Mouse (Mus musculus): ENCODE results near the gene Rbm10. TPM values are rescaled to one million over a fixed set of nuclear protein-coding genes. Genes with fewer than 3 reads are reported as not detected.

Rbm10 gene
- polyA plus RNA-seq, 1 experiment: 45.2 TPM

DNA sequence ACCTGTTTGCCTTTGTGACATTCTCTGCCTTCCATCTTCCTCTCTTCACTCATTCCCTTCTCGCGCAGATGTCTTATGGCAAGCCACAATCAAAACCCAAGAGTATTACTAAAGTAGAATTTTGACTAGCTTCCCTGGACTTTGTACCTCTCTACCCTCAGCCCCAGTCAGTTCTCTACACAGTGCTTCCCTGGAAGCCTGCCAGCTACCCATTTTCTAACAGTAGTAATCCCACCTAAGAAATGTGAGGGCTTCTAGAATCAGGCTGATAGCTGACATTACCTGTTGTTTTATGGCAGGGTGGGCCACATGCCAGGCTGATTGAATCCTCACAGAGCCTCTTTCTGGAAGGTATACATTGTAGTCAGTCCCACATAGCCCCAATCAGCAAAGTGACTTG, 20.8 kb downstream of the Rbm10 start:
- H3K4me3 ChIP-seq (replicated peaks; ENCODE audit: control insufficient read depth, low read depth, low read length): no peak overlapping the region
- TF ChIP-seq CTCF (IDR thresholded peaks at IDR 0.05; ENCODE audit: control insufficient read depth, insufficient read depth, low read length) (no peak), POLR2A (IDR thresholded peaks at IDR 0.05; ENCODE audit: borderline replicate concordance, control insufficient read depth, low read depth, low read length) (no peak)
- H3K27ac ChIP-seq (ENCODE audit: control insufficient read depth, insufficient read depth, low read depth, low read length, poor library complexity): no peak overlapping the region
- 94% methylated on average over 2 of the region's 2 CpGs for WGBS
- no peaks in the 10 kb centered on the region for H3K4me1 ChIP-seq (ENCODE audit: control insufficient read depth, insufficient read depth, low read length)

DNA sequence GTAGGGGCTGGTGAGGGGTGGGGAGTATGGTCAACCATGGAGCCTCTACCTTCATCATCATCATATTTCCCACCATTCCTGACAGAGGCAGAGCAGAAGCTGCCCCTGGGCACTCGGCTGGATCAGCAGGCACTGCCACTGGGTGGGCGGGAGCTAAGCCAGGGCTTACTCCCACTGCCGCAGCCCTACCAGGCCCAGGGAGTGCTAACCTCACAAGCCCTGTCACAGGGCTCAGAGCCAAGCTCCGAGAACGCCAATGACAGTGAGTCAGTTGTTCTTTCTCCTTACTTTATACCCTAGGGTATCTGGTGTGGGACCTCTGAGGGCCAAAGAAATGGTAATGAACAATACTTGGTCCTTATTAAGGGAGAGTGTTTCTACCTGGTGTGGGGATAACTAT, 27.5 kb downstream of the Rbm10 start:
- H3K4me3 ChIP-seq (replicated peaks; ENCODE audit: control insufficient read depth, low read depth, low read length): no peak overlapping the region
- no peak overlapping the region for H3K27ac ChIP-seq (ENCODE audit: control insufficient read depth, insufficient read depth, low read depth, low read length, poor library complexity)
- TF ChIP-seq CTCF (IDR thresholded peaks at IDR 0.05; ENCODE audit: control insufficient read depth, insufficient read depth, low read length) (no peak), POLR2A (IDR thresholded peaks at IDR 0.05; ENCODE audit: borderline replicate concordance, control insufficient read depth, low read depth, low read length) (no peak)
- no peaks in the 10 kb centered on the region for H3K4me1 ChIP-seq (ENCODE audit: control insufficient read depth, insufficient read depth, low read length)
- 86% methylated on average over 5 of the region's 5 CpGs for WGBS

- no peak for TF ChIP-seq POLR2A (IDR thresholded peaks at IDR 0.05; ENCODE audit: borderline replicate concordance, control insufficient read depth, low read depth, low read length)
- TF ChIP-seq CTCF (IDR thresholded peaks at IDR 0.05; ENCODE audit: control insufficient read depth, insufficient read depth, low read length): no peak
- H3K4me3 ChIP-seq (replicated peaks; ENCODE audit: control insufficient read depth, low read depth, low read length): no peak overlapping the region
- H3K27ac ChIP-seq (ENCODE audit: control insufficient read depth, insufficient read depth, low read depth, low read length, poor library complexity): no peak overlapping the region
- WGBS: 14% methylated on average over 5 of the region's 5 CpGs
- H3K4me1 ChIP-seq (ENCODE audit: control insufficient read depth, insufficient read depth, low read length): no peaks in the 10 kb centered on the region; the same call in 1 of the 2 replicates
Measured at GRCm38 (mm10) chrX:20657593-20657992, 40.3 kb downstream of the Rbm10 start.

DNA sequence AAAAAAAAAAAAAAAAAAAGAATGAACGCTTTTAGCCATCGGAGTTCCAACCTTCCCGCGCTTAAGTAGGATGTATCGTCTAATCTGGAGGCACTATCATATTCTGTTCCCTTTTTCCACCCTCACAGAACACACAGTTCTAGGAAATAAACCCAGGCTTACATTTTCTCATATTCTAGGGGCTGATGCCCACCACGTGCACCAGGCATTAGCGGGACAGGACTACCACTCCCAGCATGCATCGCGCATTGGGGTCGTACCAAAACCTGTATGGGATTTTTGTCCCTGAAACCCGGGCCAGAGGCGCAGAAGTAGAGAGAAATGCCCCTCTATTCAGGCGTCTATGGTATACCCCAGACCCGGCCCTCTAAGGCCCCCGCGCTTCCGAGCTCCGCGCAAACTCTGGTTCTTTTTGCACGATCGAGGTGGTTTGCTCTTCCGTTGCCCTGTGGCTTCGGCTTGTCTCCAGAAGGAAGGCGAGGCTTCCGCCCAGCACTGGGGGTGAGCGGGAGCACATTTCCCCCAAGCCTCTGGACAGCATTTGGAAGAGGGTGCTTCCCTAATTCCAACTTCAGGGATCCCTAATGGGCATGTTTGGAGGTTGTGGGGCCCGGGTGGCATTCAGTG, 40.8 kb downstream of the Rbm10 start, which contains the start of gene Uba1:
TSS of gene Uba1 (plus strand) at position 301 of the 627 bp plus-strand sequence.
- WGBS: 8% methylated on average over 27 of the region's 27 CpGs
- Histone ChIP-seq H3K27ac (ENCODE audit: control insufficient read depth, insufficient read depth, low read depth, low read length, poor library complexity) (peak within 1 kb of the TSS; percentile 39), H3K4me3 (replicated peaks; ENCODE audit: control insufficient read depth, low read depth, low read length) (peak within 1 kb of the TSS; percentile 77), H3K4me1 (ENCODE audit: control insufficient read depth, insufficient read depth, low read length) (no peaks in the 10 kb centered on the region; the same call in 1 of the 2 replicates)
- no peak for TF ChIP-seq CTCF (IDR thresholded peaks at IDR 0.05; ENCODE audit: control insufficient read depth, insufficient read depth, low read length)
- TF ChIP-seq POLR2A (IDR thresholded peaks at IDR 0.05; ENCODE audit: borderline replicate concordance, control insufficient read depth, low read depth, low read length): peak; percentile 27; the same call in 1 of the 2 replicates

DNA sequence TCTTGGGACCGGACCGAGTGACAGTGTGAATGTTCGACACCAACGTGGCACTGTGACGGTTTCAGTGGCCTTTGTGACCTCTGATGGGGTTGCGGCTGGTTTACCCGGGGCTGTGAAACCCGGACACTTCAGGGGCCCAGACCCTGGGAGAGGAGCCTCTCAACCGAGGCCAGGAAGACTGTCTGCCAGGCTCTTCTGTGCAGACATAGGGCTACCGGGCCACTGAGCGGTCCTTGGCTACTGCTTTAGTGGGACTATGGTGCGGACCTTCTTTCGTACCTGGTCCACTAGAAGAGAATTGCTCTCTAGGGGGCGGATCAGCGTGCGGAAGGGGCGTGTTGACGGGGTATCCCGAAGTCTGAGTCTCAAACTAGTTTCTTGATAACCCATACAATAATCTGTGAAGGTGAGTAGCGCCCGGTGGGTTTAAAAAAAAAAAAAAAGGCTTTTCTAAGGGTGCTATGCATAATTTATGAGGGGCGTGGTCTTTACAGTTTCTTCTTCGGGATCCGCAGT, 41.6 kb downstream of the Rbm10 start:
- 16% methylated on average over 24 of the region's 24 CpGs for WGBS

DNA sequence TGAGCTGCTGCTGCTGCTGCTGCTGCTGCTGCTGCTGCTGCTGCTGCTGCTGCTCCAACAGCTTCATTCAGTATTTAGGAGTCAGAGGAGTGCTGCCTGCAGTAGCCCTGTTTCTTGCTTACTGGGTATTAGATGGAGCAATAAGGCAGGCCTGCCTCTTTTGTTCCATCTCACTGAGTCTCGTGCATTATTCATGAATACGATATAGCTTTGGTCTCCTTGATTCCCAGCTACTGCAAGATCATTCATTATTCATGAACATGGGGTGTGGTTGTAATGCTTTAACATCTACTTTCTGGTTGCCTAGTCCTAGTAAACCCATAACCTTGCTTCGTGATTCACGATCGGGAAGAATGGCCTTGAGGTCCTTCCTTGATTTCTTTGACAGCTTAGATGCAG, 45.0 kb downstream of the Rbm10 start:
- H3K27ac ChIP-seq (ENCODE audit: control insufficient read depth, insufficient read depth, low read depth, low read length, poor library complexity): no peak overlapping the region
- no peaks in the 10 kb centered on the region; the same call in 1 of the 2 replicates for H3K4me1 ChIP-seq (ENCODE audit: control insufficient read depth, insufficient read depth, low read length)
- 28% methylated on average over 5 of the region's 5 CpGs for WGBS
- no peak for TF ChIP-seq CTCF (IDR thresholded peaks at IDR 0.05; ENCODE audit: control insufficient read depth, insufficient read depth, low read length)
- no peak for TF ChIP-seq POLR2A (IDR thresholded peaks at IDR 0.05; ENCODE audit: borderline replicate concordance, control insufficient read depth, low read depth, low read length)
- no peak overlapping the region for H3K4me3 ChIP-seq (replicated peaks; ENCODE audit: control insufficient read depth, low read depth, low read length)

More for the DNA sequence above, 41.6 kb downstream of the Rbm10 start:
- Histone ChIP-seq H3K4me3 (replicated peaks; ENCODE audit: control insufficient read depth, low read depth, low read length) (peak overlapping the region; percentile 77), H3K27ac (ENCODE audit: control insufficient read depth, insufficient read depth, low read depth, low read length, poor library complexity) (peak overlapping the region; percentile 7), H3K4me1 (ENCODE audit: control insufficient read depth, insufficient read depth, low read length) (no peaks in the 10 kb centered on the region; the same call in 1 of the 2 replicates)
- TF ChIP-seq CTCF (IDR thresholded peaks at IDR 0.05; ENCODE audit: control insufficient read depth, insufficient read depth, low read length): no peak
- TF ChIP-seq POLR2A (IDR thresholded peaks at IDR 0.05; ENCODE audit: borderline replicate concordance, control insufficient read depth, low read depth, low read length): no peak

DNA sequence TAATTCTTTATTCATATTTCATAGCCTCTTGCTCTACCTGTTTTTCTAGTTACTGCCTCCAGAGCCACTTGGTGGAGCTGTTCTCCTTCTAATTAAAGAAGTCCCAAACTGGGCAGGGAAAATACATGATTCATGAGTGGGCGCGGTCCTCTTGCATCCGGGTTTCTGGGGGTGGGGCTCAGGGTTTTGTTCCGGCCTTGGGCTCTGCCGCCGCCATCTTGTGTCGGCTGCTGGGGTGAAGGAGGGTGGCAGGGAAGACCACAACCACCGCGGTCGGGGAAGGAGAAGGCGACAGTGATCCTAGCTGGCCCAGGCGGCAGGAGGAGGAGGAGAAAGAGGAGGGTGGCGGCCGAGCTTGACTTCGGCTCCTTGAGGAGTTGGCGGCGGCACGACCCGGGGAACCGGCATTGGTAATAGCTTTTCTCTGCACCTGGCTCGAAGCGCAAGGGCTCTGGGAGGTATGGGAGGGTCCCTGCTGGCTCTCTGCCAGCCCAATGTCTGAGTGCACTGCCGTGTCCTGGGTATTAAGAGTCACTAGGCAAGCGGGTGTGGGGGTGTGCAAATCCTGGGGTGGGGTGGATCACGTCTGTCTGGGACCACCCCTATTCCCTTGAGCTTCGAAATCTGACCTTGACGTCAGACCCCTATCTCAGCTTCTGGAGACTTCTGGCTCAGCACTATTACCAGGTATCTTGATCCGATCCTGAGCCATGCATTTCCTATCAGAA, 45.6 kb downstream of the Rbm10 start:
- WGBS: 14% methylated on average over 27 of the region's 28 CpGs
- TF ChIP-seq POLR2A (IDR thresholded peaks at IDR 0.05; ENCODE audit: borderline replicate concordance, control insufficient read depth, low read depth, low read length): peak; percentile 67; the same call in 1 of the 2 replicates
- no peak for TF ChIP-seq CTCF (IDR thresholded peaks at IDR 0.05; ENCODE audit: control insufficient read depth, insufficient read depth, low read length)
- peak overlapping the region; percentile 99 for H3K4me3 ChIP-seq (replicated peaks; ENCODE audit: control insufficient read depth, low read depth, low read length)
- H3K27ac ChIP-seq (ENCODE audit: control insufficient read depth, insufficient read depth, low read depth, low read length, poor library complexity): peak overlapping the region; percentile 75
- no peaks in the 10 kb centered on the region for H3K4me1 ChIP-seq (ENCODE audit: control insufficient read depth, insufficient read depth, low read length)

GRCm38 (mm10) chrX:20663444-20663790, 46.1 kb downstream of the Rbm10 start:
- Histone ChIP-seq H3K4me3 (replicated peaks; ENCODE audit: control insufficient read depth, low read depth, low read length) (peak overlapping the region; percentile 99), H3K4me1 (ENCODE audit: control insufficient read depth, insufficient read depth, low read length) (no peaks in the 10 kb centered on the region), H3K27ac (ENCODE audit: control insufficient read depth, insufficient read depth, low read depth, low read length, poor library complexity) (no peak overlapping the region)
- TF ChIP-seq POLR2A (IDR thresholded peaks at IDR 0.05; ENCODE audit: borderline replicate concordance, control insufficient read depth, low read depth, low read length) (no peak), CTCF (IDR thresholded peaks at IDR 0.05; ENCODE audit: control insufficient read depth, insufficient read depth, low read length) (no peak)
- WGBS: 6% methylated on average over 9 of the region's 9 CpGs

Data from bone marrow, adult 2 months (tissue).